Mouse (Mus musculus) layer of hippocampus, adult 2 months (tissue): ENCODE measurements around the gene Gm14214. TPM values are rescaled to one million over a fixed set of nuclear protein-coding genes. Genes with fewer than 3 reads are reported as not detected.

Source experiments
- DNase-seq, 2 experiments: peaks; one replicate each; pipeline ENCODE4 v3.0.0; 2022; ENCODE audit warnings: low spot score in 2 of 2
- H3K27ac ChIP-seq: fragments of 200-600 bp; 2 replicates; pipeline ENCODE4 v1.8.1; 2022
- H3K4me3 ChIP-seq: fragments of 200-600 bp; 2 replicates; pipeline ENCODE4 v1.8.1; 2022; ENCODE audit warnings: mild to moderate bottlenecking
- CTCF ChIP-seq: fragments of 200-600 bp; conservative IDR thresholded peaks from 2 replicates; pipeline ENCODE4 v1.8.1; 2022; ENCODE audit warnings: antibody characterized with exemption, mild to moderate bottlenecking, moderate library complexity
- total RNA-seq, 2 experiments: library from RNA; stranded (reverse); gene quantifications; 2 replicates each; pipeline ENCODE4 v1.2.3; 2021

The Gm14214 gene
- total RNA-seq, 2 experiments from 2014 or later: not detected

DNA sequence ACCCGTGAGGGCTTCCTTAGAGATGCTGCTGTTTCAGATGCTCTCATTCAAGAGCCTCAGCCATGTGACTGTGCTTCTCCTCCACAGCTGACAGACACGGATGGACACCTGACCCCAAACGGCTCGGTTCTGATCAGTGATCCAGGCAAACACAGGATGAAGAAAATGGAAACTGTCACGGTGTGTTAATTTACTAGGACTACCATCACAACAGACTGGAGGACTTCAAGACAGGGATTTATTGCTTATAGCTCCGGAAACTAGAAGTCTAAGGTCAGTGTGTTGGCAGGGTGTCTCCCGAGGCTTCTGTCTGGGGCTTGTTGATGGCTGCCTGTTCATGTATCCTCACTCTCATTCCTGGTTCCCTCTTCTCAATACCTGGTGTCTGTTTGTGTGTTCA, 34.4 kb downstream of the Gm14214 start:
- Histone ChIP-seq H3K4me3 (no peak overlapping the region), H3K27ac (no peak overlapping the region)
- TF ChIP-seq CTCF: no peak
- no peak for DNase-seq

DNA sequence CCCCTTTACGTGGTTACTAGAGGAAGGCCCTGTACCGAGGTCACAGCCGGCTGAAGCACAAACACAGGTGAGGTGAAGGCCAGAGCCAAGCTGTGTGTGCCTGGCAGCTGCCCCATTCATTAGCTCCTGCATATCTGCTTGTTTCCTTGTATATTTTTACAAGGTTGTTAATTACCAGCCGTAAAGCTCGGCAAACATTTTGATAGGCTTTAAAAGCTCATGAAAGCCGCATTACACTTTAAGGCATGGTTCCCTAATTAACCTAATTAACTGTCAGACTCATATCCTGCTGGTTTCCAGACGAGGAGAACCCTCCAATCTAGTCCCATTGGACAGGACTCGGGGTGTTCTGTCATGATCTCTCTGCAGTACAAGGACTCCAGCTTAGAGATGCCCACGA, 34.9 kb downstream of the Gm14214 start:
- TF ChIP-seq CTCF: no peak
- no peak overlapping the region for H3K4me3 ChIP-seq
- DNase-seq: no peak
- no peak overlapping the region for H3K27ac ChIP-seq

DNA sequence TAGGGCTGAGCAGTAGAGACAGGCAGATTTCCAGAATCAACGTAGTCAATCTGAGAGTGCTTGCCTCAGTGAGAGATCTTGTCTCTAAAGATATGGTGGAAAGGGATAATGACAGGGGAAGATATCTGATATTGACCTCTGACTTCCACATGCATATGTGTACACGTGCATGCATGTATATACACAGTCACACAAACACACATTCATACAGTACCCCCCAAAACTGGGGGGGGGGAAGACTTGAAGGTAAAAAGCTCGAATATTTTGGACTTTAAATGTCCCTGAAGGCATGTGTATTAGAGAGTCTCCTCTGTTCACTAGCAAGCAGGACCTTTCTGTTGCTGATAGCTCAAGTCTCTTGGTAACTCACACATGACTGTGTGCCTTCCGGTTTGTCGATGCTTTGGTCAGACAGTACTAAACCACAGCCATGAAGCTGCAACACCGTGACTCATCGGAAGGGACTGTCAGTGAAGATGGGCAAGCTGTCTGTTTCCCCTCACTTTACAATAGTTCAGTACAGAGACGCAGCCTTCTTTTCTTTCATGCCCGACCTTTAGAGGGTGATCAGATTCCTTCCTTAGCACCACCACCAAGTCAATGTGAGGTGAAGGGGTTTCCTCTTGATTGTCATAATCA, 37.2 kb downstream of the Gm14214 start:
- DNase-seq: no peak
- H3K4me3 ChIP-seq: no peak overlapping the region
- no peak for TF ChIP-seq CTCF
- H3K27ac ChIP-seq: no peak overlapping the region

DNA sequence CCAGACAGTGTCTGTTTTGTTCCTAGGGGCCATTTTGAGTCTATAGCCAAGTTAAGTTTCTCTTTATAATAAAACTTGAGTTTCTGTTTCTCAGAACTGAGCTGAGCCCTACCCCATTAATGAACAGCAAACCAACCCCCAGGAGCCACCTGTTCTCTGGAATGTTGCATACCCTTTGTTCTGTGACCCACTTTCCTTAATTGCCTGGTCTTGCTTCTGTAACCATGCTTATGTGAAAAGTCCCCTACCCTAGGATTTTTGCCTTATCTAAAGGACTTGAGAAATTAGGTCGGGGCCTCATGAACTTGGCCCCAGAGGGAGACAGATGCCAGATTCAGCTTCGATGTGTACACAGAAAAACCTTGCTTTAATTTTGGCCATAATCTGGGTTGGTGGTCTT, 37.9 kb downstream of the Gm14214 start:
- Histone ChIP-seq H3K27ac (no peak overlapping the region), H3K4me3 (no peak overlapping the region)
- no peak for TF ChIP-seq CTCF
- DNase-seq: no peak

DNA sequence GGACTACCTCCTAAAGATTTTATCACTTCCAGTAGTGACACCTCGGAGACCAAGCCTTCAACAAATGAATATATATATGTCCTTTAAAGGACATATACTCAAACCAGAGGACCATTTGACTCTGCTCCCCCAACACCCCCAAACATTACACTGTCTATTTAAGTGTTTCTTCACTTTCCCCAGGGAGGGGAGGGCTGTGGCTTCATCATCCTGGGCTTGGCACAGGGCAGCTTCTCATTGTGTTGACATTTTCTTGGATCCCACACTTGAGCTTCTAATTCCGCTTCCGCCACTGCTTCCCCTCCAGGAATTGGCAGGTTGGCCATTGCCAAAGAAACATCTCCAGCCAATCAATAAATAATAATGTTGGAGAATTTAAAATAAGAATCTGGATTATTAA, 39.0 kb downstream of the Gm14214 start:
- H3K27ac ChIP-seq: no peak overlapping the region
- no peak for DNase-seq
- no peak overlapping the region for H3K4me3 ChIP-seq
- TF ChIP-seq CTCF: no peak

DNA sequence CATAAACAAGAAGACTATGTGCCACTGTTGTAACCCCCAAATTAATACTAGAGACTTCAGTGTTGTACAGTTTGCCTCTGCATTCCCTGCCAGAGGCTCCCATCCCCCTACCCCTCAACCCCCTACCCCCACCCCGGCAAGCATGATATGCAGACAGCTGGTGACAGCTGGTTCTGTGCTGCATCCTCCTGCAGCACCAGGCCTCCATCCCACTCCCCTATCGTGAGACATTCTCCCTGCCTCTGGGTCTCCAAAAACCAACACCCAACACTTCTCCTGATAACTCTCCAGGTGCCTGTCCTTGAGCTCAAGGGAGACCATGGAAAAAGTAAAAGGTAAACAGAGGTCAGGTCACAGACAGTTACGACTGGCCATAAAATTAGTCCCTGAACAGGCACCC, 40.1 kb downstream of the Gm14214 start:
- H3K4me3 ChIP-seq: no peak overlapping the region
- no peak overlapping the region for H3K27ac ChIP-seq
- TF ChIP-seq CTCF: no peak
- no peak for DNase-seq

DNA sequence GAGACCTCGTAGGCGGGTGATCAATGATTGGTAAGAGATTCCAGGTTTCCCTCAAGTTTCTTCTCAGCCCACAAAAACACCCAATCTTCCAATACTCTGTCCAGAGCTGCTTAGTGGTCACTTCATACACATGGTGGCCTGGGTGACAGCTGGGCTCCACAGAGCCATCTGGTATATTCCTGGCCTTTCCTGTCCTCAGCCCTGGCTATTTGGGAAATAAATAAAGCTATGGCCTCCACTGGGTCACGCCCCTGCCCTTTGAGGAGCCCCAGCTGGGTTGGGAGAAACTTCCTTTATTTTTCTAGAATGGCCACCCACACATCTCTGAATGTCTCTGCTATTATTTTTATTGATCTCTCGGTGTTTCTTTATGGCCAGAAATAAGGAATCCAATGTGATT, 46.4 kb downstream of the Gm14214 start:
- Histone ChIP-seq H3K27ac (no peak overlapping the region), H3K4me3 (no peak overlapping the region)
- DNase-seq: no peak
- TF ChIP-seq CTCF: no peak

DNA sequence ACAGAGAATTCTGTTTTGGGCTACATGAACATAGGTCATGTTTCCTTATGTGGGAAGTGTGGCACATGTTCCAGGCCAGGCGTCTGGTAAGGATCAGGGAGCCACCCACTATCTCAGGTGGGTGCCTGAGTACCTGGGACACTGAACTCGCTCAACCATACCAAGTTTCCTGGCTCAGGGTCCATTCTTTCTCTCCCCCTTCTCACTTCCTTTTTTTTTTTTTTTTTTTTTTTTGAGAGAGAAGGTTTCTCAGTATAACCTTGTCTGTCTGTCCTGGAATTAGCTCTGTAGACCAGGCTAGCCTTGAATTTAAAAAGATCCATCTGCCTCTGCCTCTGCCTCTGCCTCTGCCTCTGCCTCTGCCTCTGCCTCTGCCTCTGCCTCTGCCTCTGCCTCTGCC, 49.5 kb downstream of the Gm14214 start:
- no peak for DNase-seq
- TF ChIP-seq CTCF: no peak
- no peak overlapping the region for H3K27ac ChIP-seq
- H3K4me3 ChIP-seq: no peak overlapping the region

Other genes starting within 250 kb of the Gm14214 start
- 1 to 10 TPM in 1 of 2 experiments, not detected in 1; 1.4 TPM for gene 1700003F12Rik, start 222.9 kb downstream of the Gm14214 start, total RNA-seq
- gene Actl10, start 218.3 kb downstream of the Gm14214 start, total RNA-seq: not detected
- 10 to 100 TPM; 30.0 to 34.9 TPM for gene Necab3, start 211.1 kb downstream of the Gm14214 start, total RNA-seq
- 1 to 10 TPM; 5.4 to 5.7 TPM for gene E2f1, start 200.1 kb downstream of the Gm14214 start, total RNA-seq
- 10 to 100 TPM; 10.7 to 13.7 TPM for gene Pxmp4, start 166.3 kb downstream of the Gm14214 start, total RNA-seq
- gene Zfp341, start 156.7 kb downstream of the Gm14214 start, total RNA-seq: 10 to 100 TPM in 1 of 2 experiments, 1 to 10 TPM in 1; 9.1 to 10.8 TPM
- gene 4930519P11Rik, start 156.6 kb downstream of the Gm14214 start, total RNA-seq: not detected
- 100 to 1,000 TPM; 206 to 215 TPM for gene Chmp4b, start 118.3 kb downstream of the Gm14214 start, total RNA-seq
- gene Raly, start 21.1 kb upstream of the Gm14214 start, total RNA-seq: 10 to 100 TPM; 62.0 to 68.6 TPM
- not detected for gene a, start 21.4 kb upstream of the Gm14214 start, total RNA-seq
- gene Eif2s2, start 122.9 kb upstream of the Gm14214 start, total RNA-seq: 10 to 100 TPM; 50.7 to 53.2 TPM
- gene Gm14226, start 248.2 kb upstream of the Gm14214 start, total RNA-seq: under 1 TPM; 0.15 to 0.17 TPM